Mouse (Mus musculus) liver, embryonic 13.5 days (tissue): Measurements from ENCODE around the gene Olfr1444. TPM values are rescaled to one million over a fixed set of nuclear protein-coding genes. Genes with fewer than 3 reads are reported as not detected.

Source experiments
- ATAC-seq: fragments of 200-750 bp; cut with Nextera tagmentation; 2 replicates; pipeline ENCODE4 v1.8.0; 2017; ENCODE audit warnings: low read depth, mild to moderate bottlenecking, moderate number of reproducible peaks, moderate library complexity
- DNase-seq: peaks from one replicate; pipeline ENCODE4 v3.0.0; 2022
- H3K27ac ChIP-seq: fragments of 300-500 bp; sonication (generic); 2 replicates; pipeline ENCODE4 v1.5.1; 2015; ENCODE audit warnings: moderate library complexity, mild to moderate bottlenecking, inconsistent platforms
- H3K27me3 ChIP-seq: fragments of 300-500 bp; sonication (generic); 2 replicates; pipeline ENCODE4 v1.6.1; 2015; ENCODE audit warnings: mild to moderate bottlenecking, inconsistent platforms
- H3K36me3 ChIP-seq: fragments of 300-500 bp; sonication (generic); 2 replicates; pipeline ENCODE4 v1.6.1; 2015; ENCODE audit warnings: mild to moderate bottlenecking, inconsistent platforms
- H3K4me1 ChIP-seq: fragments of 300-500 bp; sonication (generic); replicated peaks from 2 replicates; pipeline ENCODE4 v1.6.1; 2015; ENCODE audit warnings: inconsistent platforms
- H3K4me2 ChIP-seq: fragments of 300-500 bp; sonication (generic); 2 replicates; pipeline ENCODE4 v1.6.1; 2015; ENCODE audit warnings: inconsistent platforms, mild to moderate bottlenecking, moderate library complexity
- H3K4me3 ChIP-seq: fragments of 300-500 bp; sonication (generic); replicated peaks from 2 replicates; pipeline ENCODE4 v1.5.1; 2015; ENCODE audit warnings: mild to moderate bottlenecking, inconsistent platforms
- H3K9ac ChIP-seq: fragments of 300-500 bp; sonication (generic); 2 replicates; pipeline ENCODE4 v1.6.1; 2015; ENCODE audit warnings: mild to moderate bottlenecking, inconsistent platforms
- H3K9me3 ChIP-seq: fragments of 300-500 bp; sonication (generic); replicated peaks from 2 replicates; pipeline ENCODE4 v1.6.1; 2016; ENCODE audit warnings: inconsistent platforms
- WGBS: fragments of 180-500 bp; shearing (Covaris S2); methylation state at CpG from one replicate; pipeline ENCODE4 v1.1.7; 2015; ENCODE audit not compliant: insufficient replicate concordance; 5-methylcytosine and 5-hydroxymethylcytosine counted together
- polyA plus RNA-seq: library from polyadenylated mRNA; unstranded; fragments of >200 nt; fragmentation: Nextera tagmentation; extraction: Ambion mirVana; gene quantifications from 2 replicates; pipeline ENCODE4 v1.2.1, GENCODE M21; 2015

The Olfr1444 gene
- polyA plus RNA-seq, 1 experiment from 2014 or later = not detected

GRCm38 (mm10) chr19:12883555-12883954 is 26.5 kb downstream of the Olfr1444 start, which contains the start of gene Olfr1445:
Olfr1445 (plus strand) TSS chr19:12883855.
- no peak within 1 kb of the TSS for H3K4me3 ChIP-seq
- no peaks in the 10 kb centered on the region for H3K27me3 ChIP-seq
- 62% methylated on average over 2 of the region's 2 CpGs for WGBS
- no peak for ATAC-seq
- H3K9me3 ChIP-seq = no peaks in the 10 kb centered on the region
- no peaks in the 10 kb centered on the region for H3K4me1 ChIP-seq
- DNase-seq = no peak
- no peak within 1 kb of the TSS for H3K27ac ChIP-seq
- no peaks in the 10 kb centered on the region for H3K36me3 ChIP-seq
- H3K9ac ChIP-seq = no peak within 1 kb of the TSS
- H3K4me2 ChIP-seq = no peak within 1 kb of the TSS

DNA sequence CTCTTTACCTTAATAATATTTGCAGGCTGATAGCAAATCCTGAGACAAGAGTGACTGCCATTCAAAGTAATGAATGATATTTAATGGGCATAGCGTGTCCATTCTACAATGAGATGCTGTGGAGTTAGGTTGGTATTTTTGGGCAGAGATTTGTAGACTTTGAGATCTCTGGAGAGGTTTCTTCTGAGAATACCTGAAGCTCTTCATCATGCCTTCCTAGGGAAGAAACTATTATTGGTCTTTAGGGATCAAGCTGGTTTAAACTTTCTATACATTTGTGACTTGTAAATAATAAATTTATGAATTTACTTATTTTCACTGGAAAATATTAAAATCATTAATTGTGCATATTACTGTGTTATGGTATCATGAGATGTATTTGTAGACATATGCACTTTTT is 36.3 kb downstream of the Olfr1444 start, which contains the start of gene Olfr1446:
Gene Olfr1446, minus strand, starts transcription at position 101 of the 400 bp plus-strand sequence.
- Histone ChIP-seq H3K27me3 (no peaks in the 10 kb centered on the region), H3K4me1 (no peaks in the 10 kb centered on the region), H3K36me3 (no peaks in the 10 kb centered on the region), H3K4me2 (no peak within 1 kb of the TSS), H3K4me3 (no peak within 1 kb of the TSS), H3K27ac (no peak within 1 kb of the TSS), H3K9ac (no peak within 1 kb of the TSS), H3K9me3 (no peaks in the 10 kb centered on the region; the same call in 1 of the 2 replicates)
- DNase-seq = no peak
- 54% methylated on average over 1 of the region's 1 CpGs for WGBS
- no peak for ATAC-seq

DNA sequence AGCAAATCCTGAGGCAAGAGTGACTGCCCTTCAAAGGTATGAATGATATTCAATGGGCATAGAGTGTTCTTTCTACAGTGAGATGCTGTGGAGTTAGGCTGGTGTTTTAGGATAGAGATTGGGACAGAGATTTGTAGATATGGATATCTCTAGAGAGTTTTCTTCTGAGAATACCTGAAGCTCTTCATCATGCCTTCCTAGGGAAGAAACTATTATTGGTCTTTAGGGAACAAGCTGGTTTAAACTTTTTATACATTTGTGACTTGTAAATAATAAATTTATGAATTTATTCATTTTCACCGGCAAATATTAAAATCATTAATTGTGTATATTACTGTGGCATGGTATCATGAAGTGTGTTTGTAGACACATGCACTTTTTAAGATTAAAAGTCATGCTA is 46.6 kb downstream of the Olfr1444 start, which contains the start of gene Olfr1447:
Gene Olfr1447, minus strand, starts transcription at position 101 of the 400 bp plus-strand sequence.
- Histone ChIP-seq H3K4me1 (no peaks in the 10 kb centered on the region), H3K36me3 (no peaks in the 10 kb centered on the region), H3K9me3 (no peaks in the 10 kb centered on the region; the same call in 1 of the 2 replicates), H3K4me3 (no peak within 1 kb of the TSS), H3K27ac (no peak within 1 kb of the TSS), H3K9ac (no peak within 1 kb of the TSS), H3K4me2 (no peak within 1 kb of the TSS), H3K27me3 (no peaks in the 10 kb centered on the region)
- DNase-seq (no peak), ATAC-seq (no peak)
- WGBS = 71% methylated on average over 1 of the region's 1 CpGs

Other genes starting within 250 kb of the Olfr1444 start
- 0.16 and 0.23 TPM in 2 replicates for gene Glyat, start 224.0 kb upstream of the Olfr1444 start, polyA plus RNA-seq
- gene Olfr1442, start 186.8 kb upstream of the Olfr1444 start, polyA plus RNA-seq = not detected in 2 replicates
- not detected in 2 replicates for gene Olfr1443, start 179.2 kb upstream of the Olfr1444 start, polyA plus RNA-seq
- 1.5 and 1.7 TPM in 2 replicates for gene Keg1, start 161.5 kb upstream of the Olfr1444 start, polyA plus RNA-seq
- 0.69 and 0.81 TPM in 2 replicates for gene Cntf, start 91.7 kb upstream of the Olfr1444 start, polyA plus RNA-seq
- gene Zfp91, start 61.2 kb upstream of the Olfr1444 start, polyA plus RNA-seq = 8.4 and 9.2 TPM in 2 replicates
- 1.5 and 2.0 TPM in 2 replicates for gene Lpxn, start 61.1 kb upstream of the Olfr1444 start, polyA plus RNA-seq
- gene Gm5244, start 10.6 kb upstream of the Olfr1444 start, polyA plus RNA-seq = not detected in 2 replicates
- not detected in 2 replicates for gene Olfr1445, start 26.6 kb downstream of the Olfr1444 start, polyA plus RNA-seq
- not detected in 2 replicates for gene Olfr1446, start 36.2 kb downstream of the Olfr1444 start, polyA plus RNA-seq
- gene Olfr1447, start 46.5 kb downstream of the Olfr1444 start, polyA plus RNA-seq = not detected in 2 replicates
- gene Olfr1448, start 67.1 kb downstream of the Olfr1444 start, polyA plus RNA-seq = not detected in 2 replicates
- not detected in 2 replicates for gene Olfr1449, start 73.6 kb downstream of the Olfr1444 start, polyA plus RNA-seq
- not detected in 2 replicates for gene Olfr1450, start 93.0 kb downstream of the Olfr1444 start, polyA plus RNA-seq
- not detected in 2 replicates for gene Olfr1451, start 137.7 kb downstream of the Olfr1444 start, polyA plus RNA-seq
- gene Olfr1453, start 171.0 kb downstream of the Olfr1444 start, polyA plus RNA-seq = not detected in 2 replicates
- not detected in 2 replicates for gene Olfr1454, start 203.3 kb downstream of the Olfr1444 start, polyA plus RNA-seq
- not detected in 2 replicates for gene Olfr1457, start 240.6 kb downstream of the Olfr1444 start, polyA plus RNA-seq
- not detected in 2 replicates for gene Olfr1458, start 249.5 kb downstream of the Olfr1444 start, polyA plus RNA-seq